Comparison of ENCODE assay signal across 27 mouse cellular contexts in genomic region chr14:22921796-22922195, GRCm38 (mm10).
DNase-seq lines count a peak whose midpoint lies in the region; ATAC-seq and TF ChIP-seq lines count a peak whose summit lies in the region.
"Had no signal": no experiment of that assay in that cellular context is flagged by ENCODE, and none has a peak within 500 bp of the region (broad histone marks: within the 10 kb centered on the region; RNA-seq: fewer than 3 reads in every experiment).

No protein-coding gene starts in this region.

- no peaks in the 10 kb centered on the region for H3K9me3 ChIP-seq in liver, embryonic 11.5 days (ENCODE audit: control insufficient read depth, low read length)
- H3K9me3 ChIP-seq: forebrain, embryonic 13.5 days; limb, embryonic 13.5 days; liver, embryonic 15.5 days; stomach, embryonic 15.5 days had no signal

- no peaks in the 10 kb centered on the region for H3K79me2 ChIP-seq in liver, adult 2 months (ENCODE audit: control insufficient read depth, insufficient read depth, low read length)

- H3K27ac ChIP-seq in liver, adult 2 months (replicated peaks; ENCODE audit: insufficient read depth, low read depth, low read length) = no peak overlapping the region
- H3K27ac ChIP-seq in liver, embryonic 11.5 days (ENCODE audit: low read depth, low read length) = no peak overlapping the region
- H3K27ac ChIP-seq: forebrain, embryonic 13.5 days; limb, embryonic 13.5 days; liver, embryonic 15.5 days; stomach, embryonic 15.5 days had no signal

- 85% methylated on average over 2 of the region's 2 CpGs for WGBS in liver, adult 2 months
- 79% methylated on average over 2 of the region's 2 CpGs for WGBS in liver, embryonic 11.5 days

- intact Hi-C loops in heart, postnatal 36 days (cut with DNase I) = no loop called here

- no peak overlapping the region for H3K9ac ChIP-seq in liver, adult 2 months (ENCODE audit: low read depth, low read length)
- no peak overlapping the region for H3K9ac ChIP-seq in liver, embryonic 11.5 days (ENCODE audit: low read depth, low read length)
- H3K9ac ChIP-seq: forebrain, embryonic 13.5 days; limb, embryonic 13.5 days; liver, embryonic 15.5 days; lung, embryonic 14.5 days; stomach, embryonic 15.5 days had no signal

- no peak overlapping the region for H3K4me2 ChIP-seq in liver, embryonic 11.5 days
- H3K4me2 ChIP-seq: forebrain, embryonic 13.5 days; limb, embryonic 13.5 days; liver, embryonic 15.5 days; lung, embryonic 14.5 days; stomach, embryonic 15.5 days had no signal

- no peak overlapping the region for H3K4me3 ChIP-seq in liver, adult 2 months (ENCODE audit: insufficient read depth, low read depth, low read length)
- H3K4me3 ChIP-seq in liver, embryonic 11.5 days (ENCODE audit: low read depth, low read length) = no peak overlapping the region
- H3K4me3 ChIP-seq: forebrain, embryonic 13.5 days; limb, embryonic 13.5 days; liver, embryonic 15.5 days; stomach, embryonic 15.5 days had no signal

- H3K4me1 ChIP-seq in liver, adult 2 months (ENCODE audit: control insufficient read depth, insufficient read depth, low read length) = no peaks in the 10 kb centered on the region
- H3K4me1 ChIP-seq in liver, embryonic 11.5 days (replicated peaks; ENCODE audit: control insufficient read depth, insufficient read depth, low read length) = no peaks in the 10 kb centered on the region
- H3K4me1 ChIP-seq: forebrain, embryonic 13.5 days; liver, embryonic 15.5 days had no signal

- DNase-seq in heart, adult 8-10 months (ENCODE audit: low spot score) = peak; percentile 25
- no peak for DNase-seq in heart, postnatal 4 days
- peak; percentile 1 for DNase-seq in liver, adult 2 months (ENCODE audit: extremely low read depth, low read depth, low spot score)
- DNase-seq in liver, embryonic 11.5 days (ENCODE audit: low spot score) = no peak
- peak; percentile 4 to 11 for DNase-seq in heart, postnatal 36 days
- DNase-seq in urinary bladder, postnatal 4 days (ENCODE audit: low spot score in 2 of 2) = no peak
- no peak for DNase-seq in kidney, postnatal 25 days
- DNase-seq: adrenal gland, postnatal 14 days; cerebellum, adult 11 months; cerebellum, adult 9-11 months; embryo, embryonic 11 days; gastrocnemius, postnatal 14 days; kidney, adult 9 months; kidney, postnatal 10 days; layer of hippocampus, adult 9-11 months; lung, postnatal 14 days; right cerebral cortex, postnatal 25 days; thymus, adult 18-20 months; thymus, postnatal 36 days had no signal

- ATAC-seq in liver, embryonic 11.5 days (replicated peaks; ENCODE audit: low FRiP score) = no peak
- ATAC-seq: CD4-positive, CD25-positive, alpha-beta regulatory T cell, adult 4 months; hindbrain, embryonic 16.5 days; midbrain, embryonic 16.5 days had no signal

- no peak for TF ChIP-seq CTCF in liver, adult 2 months (IDR thresholded peaks at IDR 0.05; ENCODE audit: low read depth, low read length)

- TF ChIP-seq POLR2A in liver, adult 2 months (IDR thresholded peaks at IDR 0.05; ENCODE audit: extremely low read depth, insufficient read depth, low read length) = no peak

- H3K36me3 ChIP-seq in liver, adult 2 months (ENCODE audit: control insufficient read depth, insufficient read depth, low read length) = no peaks in the 10 kb centered on the region
- no peaks in the 10 kb centered on the region for H3K36me3 ChIP-seq in liver, embryonic 11.5 days (ENCODE audit: control insufficient read depth, insufficient read depth, low read length)
- H3K36me3 ChIP-seq: limb, embryonic 13.5 days; liver, embryonic 15.5 days; stomach, embryonic 15.5 days had no signal

- no peaks in the 10 kb centered on the region for H3K27me3 ChIP-seq in liver, adult 2 months (ENCODE audit: control insufficient read depth, insufficient read depth, low read length)
- no peaks in the 10 kb centered on the region for H3K27me3 ChIP-seq in liver, embryonic 11.5 days (replicated peaks; ENCODE audit: control insufficient read depth, insufficient read depth, low read length)
- H3K27me3 ChIP-seq: forebrain, embryonic 13.5 days; limb, embryonic 13.5 days; stomach, embryonic 15.5 days had no signal

Comparison
In these comparisons a context has a peak if more than half of its experiments do, and no peak if none do; other contexts are left out.
1. DNase-seq: peak in heart, adult 8-10 months (single experiment), liver, adult 2 months (single experiment) and heart, postnatal 36 days (2 of 2); none in heart, postnatal 4 days (single experiment), liver, embryonic 11.5 days (single experiment), urinary bladder, postnatal 4 days (0 of 2) and kidney, postnatal 25 days (0 of 2).